Mouse (Mus musculus) embryonic facial prominence, embryonic 14.5 days (tissue): Measurements from ENCODE around the gene Gm11985. TPM values are rescaled to one million over a fixed set of nuclear protein-coding genes. Genes with fewer than 3 reads are reported as not detected.

Experiments used
- ATAC-seq: fragments of 200-750 bp; cut with Nextera tagmentation; 2 replicates; pipeline ENCODE4 v1.8.0; 2017; ENCODE audit warnings: low read depth, moderate number of reproducible peaks, moderate TSS enrichment
- DNase-seq: peaks from one replicate; pipeline ENCODE4 v3.0.0-alpha.2; 2015; ENCODE audit warnings: low spot score
- H3K27ac ChIP-seq: fragments of 300-500 bp; sonication (generic); replicated peaks from 2 replicates; pipeline ENCODE4 v1.5.1; 2014; ENCODE audit warnings: low read depth, mild to moderate bottlenecking, low read length, moderate library complexity
- H3K27me3 ChIP-seq: fragments of 300-500 bp; sonication (generic); replicated peaks from 2 replicates; pipeline ENCODE4 v1.6.1; 2014; ENCODE audit warnings: low read length; ENCODE audit not compliant: control insufficient read depth, insufficient read depth
- H3K36me3 ChIP-seq: fragments of 300-500 bp; sonication (generic); 2 replicates; pipeline ENCODE4 v1.6.1; 2014; ENCODE audit warnings: low read length, mixed read lengths; ENCODE audit not compliant: control insufficient read depth, insufficient read depth
- H3K4me1 ChIP-seq: fragments of 300-500 bp; sonication (generic); 2 replicates; pipeline ENCODE4 v1.6.1; 2014; ENCODE audit warnings: antibody characterized with exemption, low read length; ENCODE audit not compliant: control insufficient read depth, insufficient read depth
- H3K4me2 ChIP-seq: fragments of 300-500 bp; sonication (generic); 2 replicates; pipeline ENCODE4 v1.6.1; 2014; ENCODE audit warnings: low read depth, mild to moderate bottlenecking, low read length, moderate library complexity, mixed read lengths
- H3K4me3 ChIP-seq: fragments of 300-500 bp; sonication (generic); 2 replicates; pipeline ENCODE4 v1.5.1; 2014; ENCODE audit warnings: low read depth, mild to moderate bottlenecking, low read length
- H3K9ac ChIP-seq: fragments of 300-500 bp; sonication (generic); 2 replicates; pipeline ENCODE4 v1.6.1; 2014; ENCODE audit warnings: low read depth, mild to moderate bottlenecking, low read length, moderate library complexity, mixed read lengths
- H3K9me3 ChIP-seq: fragments of 300-500 bp; sonication (generic); 2 replicates; pipeline ENCODE4 v1.6.1; 2016; ENCODE audit warnings: low read length; ENCODE audit not compliant: control insufficient read depth
- WGBS: fragments of 180-500 bp; shearing (Covaris S2); extraction: QIAGEN DNeasy Blood & Tissue Kit; methylation state at CpG from one replicate; pipeline ENCODE4 v1.1.7; 2014; 5-methylcytosine and 5-hydroxymethylcytosine counted together
- polyA plus RNA-seq: library from polyadenylated mRNA; unstranded; fragments of >200 nt; fragmentation: Nextera tagmentation; extraction: Ambion mirVana; gene quantifications from 2 replicates; pipeline ENCODE4 v1.2.1, GENCODE M21; 2014

Gene Gm11985
- polyA plus RNA-seq, 1 experiment from 2014 or later: not detected

DNA sequence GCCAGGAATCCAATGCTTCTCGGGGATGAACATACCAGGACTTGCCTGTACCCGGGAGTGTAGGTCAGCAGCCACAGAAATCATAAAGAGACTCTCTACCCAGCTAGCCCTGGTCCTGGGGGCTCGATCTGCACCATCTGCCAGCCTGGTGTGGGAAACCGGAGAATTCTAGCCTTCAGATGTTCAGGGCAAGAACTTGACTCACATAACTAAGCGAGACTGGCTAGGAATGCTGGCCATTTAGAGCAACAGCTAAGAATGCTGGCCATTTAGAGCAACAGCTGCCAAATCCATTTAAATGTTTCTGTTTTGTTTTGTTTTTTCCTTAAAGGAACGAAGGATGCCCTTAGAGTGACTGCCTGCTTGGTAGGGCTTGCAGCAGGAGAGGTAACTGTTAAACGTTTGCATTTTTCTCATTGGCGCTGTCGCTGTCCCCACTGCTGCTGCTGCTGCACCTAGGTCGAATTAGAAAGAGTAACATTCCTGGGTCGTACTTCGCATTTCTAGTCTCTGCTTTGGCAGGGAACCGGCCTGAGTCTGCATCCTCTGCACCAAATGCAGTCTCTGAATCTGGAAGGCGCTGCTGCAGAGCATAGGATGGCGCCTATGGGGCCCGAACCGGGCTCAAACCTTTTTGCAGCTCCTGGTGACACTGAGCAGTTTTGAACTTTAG is 23.9 kb upstream of the Gm11985 start:
- Histone ChIP-seq H3K9me3 (no peaks in the 10 kb centered on the region), H3K36me3 (peaks cover 25% of the 10 kb centered on the region), H3K27ac (peak overlapping the region; percentile 61), H3K27me3 (no peaks in the 10 kb centered on the region; the same call in 1 of the 2 replicates), H3K4me1 (peaks cover 7% of the 10 kb centered on the region; the same call in 1 of the 2 replicates), H3K4me3 (peak overlapping the region; percentile 66), H3K9ac (peak overlapping the region; percentile 73), H3K4me2 (peak overlapping the region; percentile 73)
- 7% methylated on average over 17 of the region's 17 CpGs for WGBS
- no peak for ATAC-seq
- DNase-seq: peak; percentile 72

DNA sequence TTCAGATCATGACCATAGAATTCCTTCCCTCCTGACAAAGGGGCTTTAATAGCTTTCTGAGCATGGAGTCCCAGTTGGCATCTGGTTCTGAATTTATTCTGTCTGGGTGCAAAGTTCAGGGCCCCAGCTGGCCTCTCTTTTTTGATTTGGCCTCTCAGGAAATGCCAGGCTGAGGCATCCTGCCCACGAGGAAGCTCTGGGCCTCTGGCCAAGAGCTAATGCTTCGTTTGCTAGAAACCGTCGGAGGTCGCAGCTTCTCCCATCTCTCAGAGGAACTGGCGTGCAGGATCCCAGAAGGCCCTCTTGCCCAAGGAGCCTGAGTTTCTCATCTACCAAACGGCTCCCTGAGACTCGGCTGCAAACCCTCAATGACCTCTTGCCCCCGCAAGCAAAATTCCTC is 22.8 kb upstream of the Gm11985 start:
- no peaks in the 10 kb centered on the region for H3K9me3 ChIP-seq
- 0 out of 2 replicates have a peak overlapping the region, but pooled peaks have one; percentile 22 for H3K9ac ChIP-seq
- H3K4me3 ChIP-seq: peak overlapping the region; percentile 19
- H3K36me3 ChIP-seq: peaks cover 35% of the 10 kb centered on the region
- no peak for ATAC-seq
- no peaks in the 10 kb centered on the region; the same call in 1 of the 2 replicates for H3K27me3 ChIP-seq
- H3K4me2 ChIP-seq: peak overlapping the region; percentile 38
- no peak overlapping the region for H3K27ac ChIP-seq
- 12% methylated on average over 9 of the region's 9 CpGs for WGBS
- peaks cover 7% of the 10 kb centered on the region; the same call in 1 of the 2 replicates for H3K4me1 ChIP-seq
- DNase-seq: peak; percentile 72

DNA sequence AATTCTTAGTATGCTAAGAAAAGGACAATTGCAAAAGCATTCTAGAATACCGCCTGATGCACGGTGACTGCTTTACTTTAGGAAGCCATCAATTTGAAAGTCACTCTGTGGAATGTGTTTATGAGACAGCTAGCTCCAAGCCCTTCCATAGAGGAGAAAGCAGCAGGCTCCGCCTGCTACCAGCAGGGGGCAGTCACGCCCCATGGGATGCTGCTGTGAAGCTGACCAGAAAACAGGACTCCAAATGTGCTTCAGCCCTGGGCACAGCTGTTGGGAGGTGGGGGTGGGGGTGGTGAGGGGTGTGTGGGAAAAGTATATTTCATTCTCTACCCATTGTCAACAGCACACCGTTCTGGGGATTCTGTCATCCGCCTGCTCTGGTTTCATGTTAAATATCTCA is 22.0 kb upstream of the Gm11985 start:
- ATAC-seq: no peak
- Histone ChIP-seq H3K4me3 (peak overlapping the region; percentile 19; the same call in 1 of the 2 replicates), H3K4me1 (peaks cover 4% of the 10 kb centered on the region; the same call in 1 of the 2 replicates), H3K36me3 (peaks cover 36% of the 10 kb centered on the region), H3K9me3 (no peaks in the 10 kb centered on the region), H3K9ac (no peak overlapping the region), H3K27me3 (no peaks in the 10 kb centered on the region; the same call in 1 of the 2 replicates), H3K27ac (no peak overlapping the region), H3K4me2 (no peak overlapping the region)
- peak; percentile 74 for DNase-seq
- 19% methylated on average over 6 of the region's 6 CpGs for WGBS

DNA sequence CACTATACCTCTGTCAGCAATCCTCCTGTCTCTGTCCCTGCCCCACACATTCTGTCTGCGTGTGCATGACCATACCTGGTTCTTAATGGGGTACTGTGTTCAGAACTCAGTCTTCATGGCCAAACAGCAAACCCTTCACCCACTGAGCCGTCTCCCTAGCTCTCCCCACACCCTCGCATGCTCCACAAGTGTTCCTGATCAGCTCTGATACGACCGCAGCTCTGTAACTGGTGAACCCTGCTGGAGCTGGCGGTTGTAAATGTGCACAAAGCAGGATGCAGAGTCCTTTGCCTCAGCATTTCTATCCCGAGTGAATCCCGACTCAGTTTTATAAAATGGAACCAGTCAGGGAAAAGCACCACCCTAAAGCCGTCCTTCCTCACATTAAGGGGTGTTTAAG is 15.5 kb upstream of the Gm11985 start:
- Histone ChIP-seq H3K9ac (no peak overlapping the region), H3K4me2 (no peak overlapping the region), H3K9me3 (no peaks in the 10 kb centered on the region), H3K36me3 (peaks cover 24% of the 10 kb centered on the region), H3K4me1 (no peaks in the 10 kb centered on the region), H3K27me3 (no peaks in the 10 kb centered on the region), H3K4me3 (no peak overlapping the region), H3K27ac (no peak overlapping the region)
- no peak for DNase-seq
- ATAC-seq: no peak
- WGBS: 84% methylated on average over 9 of the region's 9 CpGs

DNA sequence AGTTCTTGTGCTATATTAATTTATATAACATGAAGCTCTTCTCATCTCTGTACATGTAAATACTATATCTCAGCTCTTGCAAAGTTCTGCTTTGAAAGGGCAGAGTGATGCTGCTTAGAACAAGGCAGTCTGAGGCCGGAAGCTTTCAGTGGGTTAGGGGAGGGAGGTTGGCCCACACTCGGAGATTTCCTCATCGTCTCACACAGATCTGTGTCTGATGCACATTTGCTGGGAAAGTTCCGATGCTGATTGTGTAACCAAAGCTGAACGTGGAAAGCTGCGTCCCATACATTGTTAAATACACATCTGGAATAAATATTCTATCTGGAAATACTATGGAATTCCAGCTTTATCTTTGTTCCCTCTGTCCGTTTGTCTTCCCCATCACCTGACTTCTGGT is 13.8 kb upstream of the Gm11985 start:
- no peak overlapping the region for H3K4me3 ChIP-seq

DNA sequence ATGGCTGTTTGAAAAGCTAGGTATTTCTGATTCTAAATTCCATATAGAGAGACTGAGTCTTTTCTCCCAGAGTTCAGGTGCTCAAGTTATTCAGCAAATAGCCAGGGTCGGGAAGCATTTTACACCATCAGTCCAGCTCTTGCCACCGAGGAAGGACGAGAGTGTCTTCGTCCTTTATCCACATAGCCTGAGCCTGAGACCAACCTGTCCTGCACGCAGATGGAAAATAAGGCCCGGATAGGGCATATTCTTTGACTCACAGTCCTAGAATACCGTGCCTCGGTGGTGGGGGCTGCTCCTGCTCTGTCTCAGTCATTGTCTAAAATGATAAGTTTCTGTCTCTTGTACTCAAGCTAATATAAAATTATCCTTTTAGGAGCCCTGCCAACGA is 12.0 kb upstream of the Gm11985 start:
- no peak overlapping the region for H3K4me2 ChIP-seq
- 85% methylated on average over 9 of the region's 9 CpGs for WGBS
- H3K4me1 ChIP-seq: no peaks in the 10 kb centered on the region
- H3K9ac ChIP-seq: no peak overlapping the region
- no peak overlapping the region for H3K27ac ChIP-seq
- no peaks in the 10 kb centered on the region for H3K27me3 ChIP-seq
- H3K36me3 ChIP-seq: no peaks in the 10 kb centered on the region
- DNase-seq: no peak
- no peaks in the 10 kb centered on the region for H3K9me3 ChIP-seq
- no peak for ATAC-seq
- H3K4me3 ChIP-seq: no peak overlapping the region

More for the DNA sequence above, 13.8 kb upstream of the Gm11985 start:
- Histone ChIP-seq H3K4me1 (no peaks in the 10 kb centered on the region), H3K9me3 (no peaks in the 10 kb centered on the region), H3K27me3 (no peaks in the 10 kb centered on the region), H3K27ac (no peak overlapping the region), H3K9ac (no peak overlapping the region), H3K4me2 (no peak overlapping the region), H3K36me3 (peaks cover 11% of the 10 kb centered on the region)
- WGBS: 39% methylated on average over 7 of the region's 7 CpGs
- ATAC-seq: peak; percentile 32; the same call in 1 of the 2 replicates
- no peak for DNase-seq

DNA sequence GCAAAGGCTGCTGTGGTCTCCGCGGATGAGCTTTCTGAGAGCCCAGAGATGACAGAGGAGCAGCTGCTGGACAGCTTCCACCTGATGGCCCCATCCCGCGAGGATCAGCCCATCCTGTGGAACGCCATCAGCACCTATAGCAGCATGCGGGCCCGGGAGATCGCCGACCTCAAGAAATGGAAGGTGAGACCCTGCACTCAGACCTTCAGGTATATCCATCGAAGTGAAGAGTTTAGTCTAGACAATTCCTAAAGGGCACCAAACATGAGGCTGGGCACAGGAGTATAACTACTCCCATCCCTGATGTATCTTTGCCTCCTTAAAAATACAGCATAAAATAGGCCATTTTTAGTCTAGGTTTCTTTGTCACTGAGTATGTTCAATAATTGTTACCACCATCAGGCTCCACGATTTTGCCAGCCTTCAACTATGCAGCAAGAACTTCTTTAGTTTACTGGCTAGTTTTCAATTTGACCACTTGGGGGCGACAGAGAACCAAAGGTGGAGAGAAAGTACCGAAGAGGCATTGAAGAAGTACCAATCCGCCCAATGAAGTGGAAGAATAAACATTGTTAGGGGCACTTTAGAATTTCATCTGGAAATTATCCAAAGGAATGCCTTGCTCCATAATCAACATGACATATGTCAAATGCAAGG is 11.5 kb upstream of the Gm11985 start:
- DNase-seq (peak; percentile 73), ATAC-seq (no peak)
- no peak overlapping the region for H3K9ac ChIP-seq
- H3K4me1 ChIP-seq: no peaks in the 10 kb centered on the region
- WGBS: 57% methylated on average over 14 of the region's 14 CpGs
- no peak overlapping the region for H3K4me3 ChIP-seq
- H3K9me3 ChIP-seq: no peaks in the 10 kb centered on the region
- no peak overlapping the region for H3K4me2 ChIP-seq
- no peaks in the 10 kb centered on the region for H3K36me3 ChIP-seq
- no peak overlapping the region for H3K27ac ChIP-seq
- H3K27me3 ChIP-seq: no peaks in the 10 kb centered on the region

DNA sequence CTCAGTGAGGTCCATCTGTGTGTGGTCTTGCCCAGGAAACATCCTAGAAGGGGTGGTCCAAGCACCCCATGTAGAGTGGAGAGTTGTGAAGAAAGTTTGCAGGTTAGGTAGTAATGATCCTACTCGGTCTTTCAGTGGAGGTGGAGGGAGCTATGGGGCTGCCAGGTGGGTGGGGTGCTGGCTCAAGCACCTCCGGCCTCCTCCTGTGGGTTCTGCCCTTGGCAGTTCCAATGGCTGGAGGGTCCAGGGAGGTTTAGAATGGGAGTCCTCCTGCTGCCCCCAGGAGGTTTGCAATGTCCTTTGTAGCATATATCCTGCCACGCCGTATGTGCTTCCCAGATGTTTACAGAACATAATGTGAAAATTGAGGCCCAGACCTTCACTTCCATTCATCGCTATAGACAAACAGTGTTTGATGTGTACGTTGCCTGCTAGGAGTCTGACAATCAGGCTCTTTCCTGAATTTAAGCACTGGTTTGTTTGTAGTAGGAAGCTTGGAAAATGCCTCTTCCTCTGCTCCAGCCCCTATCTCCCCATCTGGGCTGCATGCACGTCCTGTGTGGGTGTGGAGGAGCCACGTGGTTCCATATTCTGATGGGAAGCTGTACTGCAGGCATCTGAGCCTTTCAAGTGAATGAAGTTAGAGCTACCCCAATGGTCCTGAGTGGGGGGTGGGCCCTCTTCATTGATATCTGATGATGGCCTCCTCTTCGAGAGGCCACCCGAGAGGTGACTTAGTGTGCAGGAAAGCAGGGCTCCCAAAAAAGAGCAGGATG is 10.3 kb upstream of the Gm11985 start:
- H3K4me3 ChIP-seq: no peak overlapping the region
- no peak overlapping the region for H3K27ac ChIP-seq
- DNase-seq: no peak
- H3K9ac ChIP-seq: no peak overlapping the region
- H3K9me3 ChIP-seq: no peaks in the 10 kb centered on the region
- H3K27me3 ChIP-seq: no peaks in the 10 kb centered on the region
- ATAC-seq: no peak
- WGBS: 63% methylated on average over 10 of the region's 10 CpGs
- no peaks in the 10 kb centered on the region for H3K4me1 ChIP-seq
- no peaks in the 10 kb centered on the region for H3K36me3 ChIP-seq
- no peak overlapping the region for H3K4me2 ChIP-seq
